Mouse (Mus musculus) CD4-positive, CD25-positive, alpha-beta regulatory T cell, adult 2 months (primary cell): Measurements from ENCODE around the gene Il17c.
A peak's percentile ranks its signal among the peaks of the same experiment; 100 is the strongest.

Experiments used
- DNase-seq: peaks from one replicate; pipeline ENCODE4 v3.0.0-alpha.2; 2012; ENCODE audit warnings: low read depth, low spot score

Il17c gene

DNA sequence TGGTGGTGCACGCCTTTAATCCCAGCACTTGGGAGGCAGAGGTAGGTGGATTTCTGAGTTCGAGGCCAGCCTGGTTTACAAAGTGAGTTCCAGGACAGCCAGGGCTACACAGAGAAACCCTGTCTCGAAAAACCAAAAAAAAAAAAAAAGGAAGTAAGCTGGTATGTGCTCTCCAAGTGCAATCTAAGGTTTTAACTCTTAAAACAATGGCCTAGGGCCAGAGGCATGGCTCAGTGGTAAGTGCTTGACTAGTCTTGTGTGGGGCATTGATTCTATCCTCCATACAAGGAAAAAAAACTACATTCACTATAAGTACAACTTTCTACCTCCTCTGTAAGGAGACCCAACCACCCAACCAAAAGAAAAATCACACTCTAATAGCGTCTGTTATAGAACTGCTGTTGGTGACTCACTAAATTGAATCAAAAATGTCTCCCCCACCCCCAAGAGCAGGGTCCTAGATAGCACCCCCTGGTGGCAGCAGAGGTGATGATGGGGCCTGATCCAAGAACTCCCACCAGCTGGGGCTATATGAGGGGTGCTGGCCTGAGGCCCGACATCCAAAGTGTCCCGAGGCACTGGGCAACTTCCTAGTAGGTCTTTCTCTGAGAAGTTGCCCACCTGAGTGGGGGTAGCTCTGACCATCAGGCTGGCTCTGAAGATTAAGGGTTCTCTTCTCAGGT is 37.5 kb downstream of the Il17c start:
- DNase-seq: peak; percentile 70

DNA sequence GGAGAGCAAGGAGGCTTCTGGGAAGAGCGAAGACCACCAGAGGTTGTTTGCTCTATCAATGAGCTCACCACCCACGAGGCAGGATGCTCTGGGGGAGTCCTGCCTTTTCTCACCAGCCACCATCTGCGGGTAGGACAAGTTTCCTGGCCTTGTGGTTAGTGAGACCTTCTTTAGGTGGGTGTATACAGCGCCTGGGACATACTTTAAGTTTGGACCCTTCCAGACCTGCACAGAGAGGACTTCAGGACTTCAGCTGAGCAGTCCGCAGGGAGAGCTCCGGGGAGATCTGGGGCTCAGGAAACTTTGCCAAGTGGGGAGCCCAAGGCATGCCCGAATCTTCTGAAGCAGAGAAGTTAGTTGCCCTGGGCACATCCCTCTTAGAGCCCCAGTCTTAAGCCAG is 38.2 kb downstream of the Il17c start:
- DNase-seq: peak; percentile 53

DNA sequence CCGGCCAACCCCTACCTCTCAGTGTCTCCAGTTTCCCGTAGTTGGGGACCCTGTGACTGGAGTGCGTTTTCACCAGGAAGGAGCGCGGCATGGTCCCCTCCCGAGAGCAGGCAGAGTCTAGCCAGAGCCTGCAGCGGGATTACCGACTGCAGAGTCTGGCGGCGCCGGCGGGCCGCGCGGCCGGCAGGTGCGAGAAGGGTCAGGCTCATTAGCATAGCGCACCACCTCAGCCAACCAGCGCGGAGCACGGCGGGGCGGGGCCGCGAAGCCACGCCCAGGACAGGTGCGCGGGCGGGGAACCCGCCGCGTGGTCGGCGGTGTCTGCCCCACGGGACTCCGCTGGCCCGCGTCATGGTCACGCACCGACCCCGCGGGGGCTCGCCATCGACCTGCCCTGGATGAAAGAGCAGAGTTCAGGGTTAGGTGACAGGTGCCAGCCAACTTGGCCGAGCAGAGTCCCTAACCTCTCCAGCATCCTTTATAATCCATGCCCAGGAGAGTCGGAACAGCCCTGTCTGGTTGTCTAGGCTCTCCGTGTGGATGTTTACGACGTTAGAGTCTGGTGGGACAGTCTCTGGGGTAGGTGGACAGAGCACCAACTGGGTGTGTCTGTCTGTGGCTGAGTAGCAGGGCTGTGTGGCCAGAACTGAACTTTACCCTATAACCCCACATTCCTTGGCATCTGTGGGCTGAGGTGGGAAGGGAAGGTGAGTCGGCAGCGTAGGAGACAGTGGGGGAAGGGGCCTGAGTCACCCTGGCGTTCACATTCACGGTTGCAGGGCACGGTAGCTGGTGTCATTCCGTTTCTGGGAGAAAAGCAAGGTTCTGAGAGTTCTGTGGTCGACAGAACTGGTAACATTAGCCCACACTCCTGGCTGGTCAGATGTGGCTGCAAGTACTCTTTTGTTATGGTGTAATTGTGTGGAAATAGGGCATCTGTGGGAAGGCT is 39.0 kb downstream of the Il17c start, which contains the start of gene Snai3:
Gene Snai3 (minus strand): TSS at position 210 of the 949 bp plus-strand sequence.
- DNase-seq: peak; percentile 77

DNA sequence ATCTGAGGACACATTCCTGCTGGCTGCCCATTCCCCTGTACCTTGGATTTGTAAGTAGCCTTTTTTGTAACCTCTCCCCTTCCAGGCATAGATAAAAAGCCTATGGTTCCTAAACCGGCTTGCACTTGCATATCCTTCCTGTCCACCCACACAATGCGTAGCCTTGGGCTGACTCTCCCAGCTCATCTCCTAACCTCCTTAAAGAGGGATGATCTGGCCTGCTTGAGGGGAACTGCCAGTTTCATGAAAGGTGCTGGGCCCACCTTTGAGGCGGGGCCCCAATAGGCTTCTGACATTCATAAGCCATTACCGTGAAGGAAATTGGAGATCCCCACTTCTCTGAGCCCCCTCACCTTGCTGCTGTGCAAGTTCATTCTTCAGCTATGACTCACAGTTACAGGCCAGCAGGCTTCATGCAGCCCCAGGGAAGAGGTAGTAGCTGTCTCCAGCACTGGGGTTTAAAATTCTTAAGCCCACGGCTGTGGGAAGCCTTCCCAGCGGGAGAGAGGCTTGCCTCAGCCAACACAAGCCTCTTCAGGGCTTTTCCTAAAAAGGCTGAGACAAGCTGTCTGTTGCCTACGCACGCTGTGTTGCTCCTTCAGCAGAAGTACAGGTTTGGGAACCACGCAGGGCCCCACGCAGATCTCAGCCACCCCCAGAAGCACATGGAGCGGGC is 39.8 kb downstream of the Il17c start:
- DNase-seq: peak; percentile 33

DNA sequence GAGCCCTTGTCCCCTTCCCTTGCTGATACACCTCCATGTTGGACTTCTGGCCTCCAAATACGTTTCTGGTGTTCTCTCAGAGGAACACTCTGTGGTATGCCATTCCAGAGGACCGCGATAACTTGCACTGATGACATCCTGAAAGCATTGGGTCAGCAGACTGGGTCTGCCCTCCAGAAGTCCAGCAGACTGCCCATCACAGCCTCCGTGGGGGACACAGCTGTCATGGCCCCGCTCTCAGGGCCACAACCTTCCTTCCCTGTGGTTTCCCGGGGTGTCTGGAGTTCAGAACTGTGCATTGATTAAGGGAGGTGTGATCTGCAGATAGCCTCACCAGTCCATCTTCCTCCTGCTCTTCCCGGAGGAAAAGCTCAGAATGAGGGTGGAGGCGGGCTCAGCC is 40.7 kb downstream of the Il17c start:
- DNase-seq: no peak

DNA sequence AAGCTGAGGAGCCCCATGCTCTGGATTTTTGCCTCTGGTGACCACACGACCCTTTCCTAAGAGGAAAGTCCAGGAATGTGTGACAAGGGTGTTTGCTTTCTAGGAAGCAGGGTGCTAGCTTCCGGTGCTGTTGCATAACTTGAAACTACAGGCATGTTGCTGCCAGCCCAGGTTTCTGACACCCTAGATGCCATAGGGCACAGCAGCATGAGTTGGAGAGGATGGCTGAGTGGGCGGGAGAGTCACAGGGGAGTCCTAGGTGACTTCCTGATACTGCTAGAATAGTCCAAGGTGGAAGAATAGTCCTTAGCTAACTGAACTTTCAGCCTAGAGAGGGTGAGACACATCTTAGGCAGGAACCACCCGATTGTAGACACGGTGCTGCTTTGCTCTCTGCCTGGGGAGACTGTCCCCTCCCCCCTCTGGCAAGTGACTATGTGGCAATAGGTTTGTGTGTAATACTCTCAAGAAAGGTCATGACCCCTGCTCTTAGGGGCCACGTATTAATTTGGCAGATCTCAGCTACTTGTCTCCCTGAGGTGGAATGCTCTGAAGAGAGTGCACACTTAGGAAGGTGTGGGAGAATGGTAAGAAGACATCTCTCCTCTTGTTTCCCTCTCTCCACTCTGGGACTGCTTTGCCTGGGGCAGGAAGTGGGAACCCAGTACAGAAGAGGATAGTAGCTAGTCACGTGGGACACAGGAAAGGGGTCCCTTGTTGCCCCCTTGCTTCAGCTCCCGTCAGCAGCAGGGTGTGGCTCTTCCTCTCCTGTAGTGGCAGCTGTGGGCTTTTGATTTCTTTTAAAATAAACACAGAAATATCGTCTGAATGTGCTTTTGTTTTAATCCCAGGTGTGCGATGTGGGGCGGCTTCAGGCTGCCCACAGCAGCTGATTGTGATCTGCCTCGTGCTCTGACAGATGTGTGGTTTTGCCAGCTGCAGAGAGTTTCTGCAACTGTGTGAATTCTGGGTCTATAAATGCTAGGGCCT is 42.1 kb downstream of the Il17c start:
- peak; percentile 63 for DNase-seq

DNA sequence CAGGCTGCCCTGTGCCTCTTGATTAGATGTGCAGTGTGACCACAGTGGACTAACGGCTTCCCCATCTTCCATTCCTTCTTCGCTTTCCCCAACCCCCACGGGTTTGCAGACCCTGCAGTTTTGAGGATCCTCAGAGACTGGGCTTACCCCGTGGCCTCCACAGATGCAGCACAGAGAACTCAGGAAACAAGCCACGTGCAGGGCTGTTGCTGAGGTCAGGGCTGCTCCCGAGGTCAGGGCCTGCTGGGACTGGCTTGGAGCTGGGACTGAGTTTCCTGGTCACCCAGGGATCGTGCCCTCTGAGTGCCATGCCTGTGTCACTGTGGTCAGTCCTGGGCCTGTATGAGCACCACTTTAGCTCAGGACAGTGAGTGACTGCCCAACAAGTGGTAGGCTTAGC is 43.2 kb downstream of the Il17c start:
- no peak for DNase-seq

DNA sequence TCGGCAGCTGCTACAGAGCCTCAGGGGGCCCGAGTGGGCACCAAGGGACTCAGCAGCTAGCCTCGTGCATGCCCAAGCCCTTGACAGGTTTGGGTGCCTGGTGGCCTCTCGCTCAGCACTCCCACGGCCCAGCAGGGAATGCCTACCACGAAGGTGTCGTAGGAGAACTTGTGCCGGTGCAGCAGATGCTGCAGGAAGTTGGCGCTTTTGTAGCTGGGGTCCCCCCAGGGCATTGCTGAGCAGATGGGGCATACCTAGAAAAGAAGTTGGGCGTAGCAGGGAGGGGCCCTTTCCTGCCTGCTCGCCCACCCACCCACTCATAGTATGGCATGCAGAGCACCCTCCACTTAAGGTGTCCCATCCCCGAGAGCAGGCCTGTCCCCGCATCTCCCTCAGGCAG is 46.0 kb downstream of the Il17c start:
- DNase-seq: no peak

DNA sequence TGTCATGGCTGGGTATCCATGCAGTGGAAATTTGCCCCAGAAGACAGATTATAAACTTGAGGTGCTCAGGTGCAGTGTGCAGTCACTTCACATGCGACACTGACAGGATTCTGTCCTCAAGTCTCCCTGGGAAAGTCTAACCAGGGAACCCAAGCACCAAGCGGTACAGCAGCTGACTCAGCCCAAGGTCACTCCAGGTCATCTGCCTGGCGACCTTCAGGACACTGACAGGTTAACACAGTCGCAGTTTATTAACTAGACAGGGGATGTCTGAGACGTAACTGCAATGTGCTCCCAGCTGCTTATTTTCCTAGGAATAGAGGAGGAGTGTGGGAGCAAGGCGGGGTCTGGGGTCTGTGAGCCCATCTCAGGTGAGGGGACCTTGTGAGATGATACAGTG is 47.6 kb downstream of the Il17c start:
- no peak for DNase-seq

DNA sequence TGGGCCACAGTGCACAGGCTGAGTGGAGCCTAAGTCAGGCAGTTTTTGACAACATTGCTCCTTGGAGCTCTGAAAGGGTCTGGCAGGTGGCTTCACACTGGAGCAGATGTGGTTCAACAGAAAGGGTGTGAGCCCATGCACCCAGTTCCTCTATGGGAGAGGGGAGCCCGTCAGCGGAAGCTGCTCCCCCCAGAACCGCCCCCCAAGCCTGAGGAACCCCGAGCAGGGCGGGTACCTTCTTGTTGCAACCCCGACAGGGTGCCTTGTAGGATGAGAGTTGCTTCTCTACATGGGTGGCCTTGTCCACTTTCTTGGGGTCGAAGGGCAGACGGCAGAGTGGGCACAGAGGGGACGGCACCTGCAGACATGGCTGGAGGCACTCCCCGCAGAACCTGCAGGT is 48.1 kb downstream of the Il17c start:
- DNase-seq: no peak

DNA sequence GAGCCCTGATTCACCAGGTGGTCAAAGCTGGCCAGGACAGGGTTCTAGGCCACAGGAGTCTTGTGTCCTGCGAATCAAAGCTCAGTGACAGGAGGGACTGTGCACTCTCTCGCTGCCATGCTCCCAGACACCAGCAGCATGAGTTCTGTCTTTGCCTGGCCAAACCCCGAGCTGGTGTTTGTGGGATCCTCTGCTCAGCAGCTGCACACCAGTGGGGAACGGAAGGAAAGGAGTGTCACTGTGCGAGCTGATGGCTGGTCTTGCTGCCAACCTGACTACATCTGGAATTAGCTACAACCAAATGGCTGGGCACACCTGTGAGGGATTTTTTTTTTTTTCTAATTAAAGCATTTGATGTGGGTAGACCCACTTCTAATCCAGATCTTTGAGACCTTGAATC is 48.9 kb downstream of the Il17c start:
- DNase-seq: no peak
